Mouse (Mus musculus): ENCODE measurements around the gene Nlrc3.
"Not testable (repeated sequence)": the region's sequence is repeated elsewhere in the genome, so short reads cannot be mapped to it uniquely, and the experiment has no call there.

Gene Nlrc3

DNA sequence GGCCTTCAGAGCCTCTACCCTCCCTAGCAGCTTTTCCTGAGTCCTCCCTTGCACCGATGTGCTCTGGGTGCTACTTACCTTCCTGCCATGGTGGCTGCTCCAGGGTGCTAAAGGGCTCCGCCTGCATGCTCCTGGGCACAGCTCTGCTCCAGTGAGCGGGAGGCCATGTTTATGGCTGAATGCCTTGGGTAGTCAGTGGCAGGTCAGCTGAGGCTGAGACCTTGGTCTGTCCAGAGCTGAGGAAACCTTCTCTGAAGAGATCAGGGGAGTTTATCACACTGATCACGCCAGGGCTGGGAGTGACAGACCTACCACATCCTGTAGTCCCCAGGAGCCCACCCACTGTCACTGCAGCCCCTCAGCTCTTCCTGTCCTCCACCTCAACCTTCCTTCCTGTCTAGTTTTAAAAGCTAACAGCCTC, at the start of gene Nlrc3:
Nlrc3 (minus strand) TSS at position 382 of the 421 bp plus-strand sequence.
- no peak for DNase-seq (ENCODE audit: low spot score in 2 of 2)

DNA sequence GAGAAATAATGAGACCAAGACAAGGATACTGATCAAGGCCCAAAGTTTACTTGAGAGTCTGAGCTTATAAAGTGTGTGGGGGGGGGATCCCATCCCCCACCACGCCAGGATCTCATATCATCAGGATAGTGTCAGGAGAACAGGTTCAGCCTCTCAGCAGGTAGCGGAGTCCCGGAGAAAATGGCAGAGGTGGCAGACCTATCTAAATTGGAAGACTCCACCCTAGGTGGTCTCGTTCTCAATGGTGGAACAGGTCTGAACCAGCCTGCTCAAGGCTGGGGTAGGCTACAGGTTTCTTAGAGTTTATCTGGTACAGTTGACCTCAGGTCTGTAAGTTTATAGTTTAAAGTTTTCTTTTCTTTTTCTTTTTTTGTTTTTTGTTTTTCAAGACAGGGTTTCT, 46.3 kb upstream of the Nlrc3 start:
- no peak for DNase-seq (ENCODE audit: low spot score in 2 of 2)

DNA sequence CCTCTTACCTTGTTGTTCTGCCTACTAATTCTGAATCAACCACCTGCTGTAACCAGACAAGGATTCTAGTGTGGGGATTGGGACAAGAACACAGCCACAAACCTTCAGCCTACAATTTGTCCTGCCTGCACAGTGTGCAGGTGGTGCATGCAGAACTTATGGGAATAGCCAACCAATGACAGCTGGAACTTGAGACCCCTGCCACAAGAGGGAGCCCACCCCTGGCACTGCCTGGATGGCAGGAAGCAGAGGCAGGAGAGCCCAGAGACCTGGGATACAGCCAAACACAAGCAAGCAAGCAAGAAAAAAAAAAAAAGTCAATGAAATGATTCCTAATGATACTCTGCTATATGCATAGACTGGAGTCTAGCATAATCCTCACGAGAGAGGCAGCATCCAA, 44.8 kb upstream of the Nlrc3 start:
- DNase-seq (ENCODE audit: low spot score in 2 of 2), result no peak

DNA sequence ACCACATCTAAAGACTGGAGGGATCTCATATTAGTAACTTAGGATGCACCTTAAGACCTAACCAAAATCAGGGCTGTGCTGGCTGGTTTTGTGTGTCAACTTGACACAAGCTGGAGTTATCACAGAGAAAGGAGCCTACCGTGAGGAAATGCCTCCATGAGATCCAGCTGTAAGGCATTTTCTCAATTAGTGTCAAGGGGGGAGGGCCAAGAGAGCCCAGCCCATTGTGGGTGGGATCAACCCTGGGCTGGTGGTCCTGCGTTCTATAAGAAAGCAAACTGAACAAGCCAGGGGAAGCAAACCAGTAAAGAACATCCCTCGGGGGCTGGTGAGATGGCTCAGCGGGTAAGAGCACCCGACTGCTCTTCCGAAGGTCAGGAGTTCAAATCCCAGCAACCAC, 41.0 kb upstream of the Nlrc3 start:
- not testable (repeated sequence) for DNase-seq (ENCODE audit: low spot score in 2 of 2)

DNA sequence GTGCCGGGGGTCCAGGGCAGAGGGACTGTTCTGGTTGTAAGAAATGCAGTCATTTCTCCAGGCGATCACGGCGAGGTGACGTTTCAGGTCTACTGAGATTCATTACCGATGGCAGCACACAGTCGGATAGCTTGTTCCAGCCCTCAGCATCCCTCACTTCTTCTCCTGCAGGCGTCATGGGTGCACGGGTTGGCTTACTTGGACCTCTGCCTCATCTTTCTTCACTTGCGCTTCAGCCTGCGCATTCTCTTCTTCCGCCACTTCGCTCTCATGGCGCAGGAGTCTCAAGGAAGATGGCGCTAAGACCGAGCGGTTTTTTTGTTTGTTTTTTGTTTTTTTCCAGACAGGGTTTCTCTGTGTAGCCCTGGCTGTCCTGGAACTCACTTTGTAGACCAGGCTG, 40.4 kb upstream of the Nlrc3 start:
- not testable (repeated sequence) for DNase-seq (ENCODE audit: low spot score in 2 of 2)

DNA sequence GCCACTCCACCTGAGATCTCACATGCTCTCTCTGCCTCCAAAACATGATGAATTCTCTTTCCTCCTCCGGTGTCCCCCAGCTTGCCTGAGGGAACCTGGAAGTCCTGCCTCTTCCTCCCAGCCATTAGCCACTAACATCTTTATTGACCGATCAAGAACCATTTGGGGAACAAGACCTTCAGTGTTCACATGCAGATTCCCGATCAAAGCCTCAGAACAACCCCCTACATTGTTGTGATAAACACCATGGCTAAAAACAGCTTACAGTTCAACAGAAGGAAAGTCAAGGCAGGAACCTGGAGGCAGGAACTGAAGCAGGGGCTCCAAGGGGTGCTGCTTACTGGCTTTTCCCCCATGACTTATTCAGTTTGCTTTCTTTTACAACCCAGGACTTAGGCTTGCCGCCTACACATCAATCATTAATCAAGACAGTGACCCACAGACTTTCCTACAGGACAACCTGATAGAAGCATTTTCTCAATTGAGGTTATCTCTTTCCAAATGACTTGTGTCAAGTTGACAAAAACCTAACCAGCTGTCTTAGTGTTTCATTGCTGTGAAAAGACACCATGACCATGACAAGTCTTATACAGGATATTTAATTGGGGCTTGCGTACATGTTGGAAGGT, 37.7 kb upstream of the Nlrc3 start:
- no peak for DNase-seq (ENCODE audit: low spot score in 2 of 2)

DNA sequence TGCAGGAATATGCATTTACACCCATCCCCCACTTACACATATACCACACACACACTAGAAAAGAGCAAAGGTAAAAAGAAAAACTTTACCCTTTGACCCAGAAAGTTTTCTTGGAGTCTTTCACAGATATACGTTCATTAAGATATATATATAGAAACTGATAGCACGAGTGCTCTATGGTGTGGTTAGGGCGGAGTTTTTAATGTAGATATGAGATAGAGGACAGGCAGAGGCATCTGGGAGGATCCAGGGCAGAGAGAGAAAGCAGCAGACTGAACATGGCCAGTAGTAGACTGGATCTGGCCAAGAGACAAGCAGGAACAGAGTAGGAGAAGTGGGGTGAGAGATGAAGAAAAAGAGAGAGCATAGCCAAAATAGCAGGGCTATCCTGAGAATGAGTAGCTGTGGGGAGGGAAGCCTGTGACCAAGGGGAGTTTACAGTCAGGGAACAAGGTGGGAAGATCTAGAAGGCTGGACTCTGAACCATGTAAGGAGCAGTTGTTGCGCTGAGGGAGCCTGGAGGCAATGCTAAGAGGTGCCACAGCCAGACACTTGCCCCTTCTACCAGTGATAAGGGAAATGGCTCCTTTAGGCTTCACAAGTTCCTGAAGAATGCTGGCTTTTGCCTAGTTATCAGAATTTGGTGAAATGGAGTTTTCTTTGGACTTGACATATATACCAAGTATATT, 36.6 kb upstream of the Nlrc3 start:
- no peak for DNase-seq (ENCODE audit: low spot score in 2 of 2)

DNA sequence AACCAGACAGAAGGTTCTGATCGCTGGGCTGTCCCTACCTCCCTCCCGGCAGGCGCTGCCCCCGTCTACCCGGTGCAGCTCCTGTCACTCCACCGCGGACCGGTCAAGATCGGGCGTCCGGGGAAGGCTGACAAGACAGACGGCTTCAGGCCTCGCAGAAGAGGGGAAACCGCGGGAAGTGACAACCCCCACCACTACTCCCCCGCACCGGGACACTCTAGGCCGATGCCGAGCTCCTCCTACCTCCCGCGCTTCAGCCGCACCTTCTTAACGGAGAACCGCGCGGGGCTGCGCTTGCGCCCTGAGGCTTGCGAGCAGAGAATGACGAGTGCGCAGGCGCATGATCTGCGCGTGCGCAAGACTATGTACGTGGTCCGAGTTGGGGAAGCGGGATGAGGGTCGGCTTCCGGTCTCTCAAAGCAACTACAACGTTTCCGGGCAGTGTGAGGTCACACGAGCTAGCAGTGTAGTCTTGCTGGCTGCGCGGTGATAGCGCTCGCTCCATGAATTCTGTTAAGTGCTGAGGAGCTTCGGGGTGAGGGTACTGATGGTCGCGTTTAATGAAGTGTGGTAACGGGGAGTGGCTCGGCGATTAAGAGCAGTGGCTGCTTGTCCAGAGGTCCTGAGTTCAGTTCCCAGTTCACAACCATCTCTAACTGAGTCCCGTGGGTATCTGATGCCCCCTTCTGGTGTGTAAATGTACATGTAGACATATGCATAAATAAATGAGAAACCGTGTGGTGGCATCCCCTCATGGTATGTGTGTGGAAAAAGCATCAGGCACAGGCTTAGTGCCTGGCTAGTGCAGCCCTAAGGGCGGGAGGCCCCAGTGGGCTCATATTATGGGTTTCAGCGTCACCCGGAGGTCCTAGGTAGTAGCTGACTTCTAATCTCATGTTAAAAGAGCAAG, 27.3 kb upstream of the Nlrc3 start, which contains the start of gene Slx4:
Slx4 (minus strand) TSS at position 282 of the 910 bp plus-strand sequence.
- DNase-seq (ENCODE audit: low spot score in 2 of 2), result peak; percentile 93 to 95

DNA sequence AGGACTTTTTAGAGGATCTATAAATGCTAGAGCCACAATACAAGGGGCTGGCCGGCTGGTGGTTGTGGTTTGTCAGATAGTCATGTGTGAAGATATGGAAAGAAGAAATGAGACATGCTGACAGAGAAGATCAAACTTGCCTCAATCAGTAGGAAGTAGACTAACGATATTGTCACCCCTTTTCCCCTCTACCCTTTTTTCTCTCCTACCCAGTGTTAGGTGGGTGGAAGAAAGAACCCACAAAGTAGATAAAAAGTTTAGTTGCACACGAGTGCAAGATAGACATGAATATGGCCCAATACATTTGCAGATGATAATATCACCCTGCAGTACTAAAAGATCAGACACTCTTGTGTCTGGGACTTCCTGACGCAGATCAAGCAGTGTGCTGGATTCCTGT, 12.0 kb upstream of the Nlrc3 start:
- no peak for DNase-seq (ENCODE audit: low spot score in 2 of 2)

DNA sequence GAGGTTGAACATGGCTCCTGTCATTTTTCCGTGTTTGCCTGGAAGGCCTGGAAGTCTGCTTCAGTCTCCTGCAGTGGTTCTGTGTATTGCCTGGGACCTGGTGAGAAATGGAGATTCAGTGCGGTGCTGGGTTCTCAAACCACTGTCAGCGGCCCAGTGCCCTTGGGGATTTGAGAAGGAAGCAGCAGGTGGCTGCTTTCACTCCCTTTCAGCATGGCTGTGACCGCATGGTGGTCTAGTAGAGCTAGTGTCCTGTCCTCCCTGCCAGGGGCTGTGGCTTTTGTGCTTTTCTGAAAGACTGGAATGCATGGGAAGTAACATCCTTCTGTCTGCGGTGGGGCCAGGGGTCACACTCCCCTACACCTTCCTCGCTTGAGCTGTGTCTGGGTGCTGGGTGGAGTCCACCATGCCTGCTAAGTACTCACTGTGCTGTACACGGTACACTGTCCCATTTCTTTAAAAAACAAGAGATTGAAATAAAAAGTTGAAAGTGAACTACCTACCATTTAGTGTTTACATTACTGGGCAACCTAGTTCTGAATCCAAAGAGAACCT, 6.8 kb upstream of the Nlrc3 start:
- DNase-seq (ENCODE audit: low spot score in 2 of 2), result no peak

DNA sequence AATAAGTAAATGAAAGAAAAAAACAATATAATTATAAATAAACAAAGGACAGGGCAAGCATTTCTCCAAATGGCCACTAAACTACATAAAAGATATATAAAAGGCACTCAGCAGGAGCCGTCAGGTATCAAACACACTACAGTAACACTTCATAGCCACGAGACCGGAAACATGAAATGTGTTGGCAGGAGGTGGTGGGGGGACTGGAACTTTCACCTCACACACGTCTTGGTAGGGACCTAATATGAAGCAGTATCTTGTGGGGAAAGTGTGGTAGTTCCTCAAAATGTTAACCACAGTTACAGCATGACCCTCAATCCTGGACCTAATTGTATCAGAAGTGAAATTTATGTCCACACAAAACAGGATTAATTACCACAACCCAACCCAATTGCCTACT, 5.7 kb upstream of the Nlrc3 start:
- DNase-seq (ENCODE audit: low spot score in 2 of 2), result no peak

DNA sequence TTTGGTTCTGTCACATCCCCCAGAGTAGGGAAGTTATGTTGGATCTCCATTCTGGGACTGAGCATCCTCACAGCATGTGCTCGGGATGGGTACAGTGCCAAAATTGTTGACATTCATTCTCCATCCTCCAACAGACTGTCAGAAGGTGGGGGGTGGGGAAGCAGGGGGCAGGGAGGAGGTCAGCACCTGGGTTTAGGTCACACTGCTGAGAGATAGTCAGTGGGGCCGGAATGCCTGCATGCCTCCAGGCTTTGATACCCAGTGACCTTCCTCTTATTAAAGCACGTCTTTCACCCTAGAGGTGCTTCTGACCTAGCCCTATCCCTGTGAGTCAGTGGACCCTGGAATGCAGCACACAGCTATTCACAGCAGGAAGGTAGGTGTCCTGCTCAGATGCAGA, 280 bp upstream of the Nlrc3 start:
- DNase-seq (ENCODE audit: low spot score in 2 of 2), result no peak

DNA sequence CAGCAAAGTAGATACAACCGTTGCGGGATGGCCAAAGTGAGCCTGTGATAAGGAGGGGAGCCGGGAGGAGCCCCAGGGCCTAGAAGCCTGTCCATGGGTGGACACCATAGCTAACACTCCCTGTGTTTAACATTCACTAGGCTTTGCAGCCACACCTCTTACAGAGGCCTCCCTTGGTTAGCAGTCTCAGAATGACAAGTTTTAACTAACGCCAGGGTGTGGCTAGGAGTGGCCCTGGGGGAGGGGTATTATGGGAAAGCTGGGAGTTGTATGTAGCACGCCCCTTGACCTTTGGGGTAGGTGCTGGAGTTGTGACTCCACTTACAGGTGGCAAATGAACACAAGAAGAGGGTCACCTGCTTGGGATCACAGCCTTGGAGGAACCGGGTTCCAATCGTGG, 774 bp downstream of the Nlrc3 start:
- DNase-seq (ENCODE audit: low spot score in 2 of 2), result no peak

DNA sequence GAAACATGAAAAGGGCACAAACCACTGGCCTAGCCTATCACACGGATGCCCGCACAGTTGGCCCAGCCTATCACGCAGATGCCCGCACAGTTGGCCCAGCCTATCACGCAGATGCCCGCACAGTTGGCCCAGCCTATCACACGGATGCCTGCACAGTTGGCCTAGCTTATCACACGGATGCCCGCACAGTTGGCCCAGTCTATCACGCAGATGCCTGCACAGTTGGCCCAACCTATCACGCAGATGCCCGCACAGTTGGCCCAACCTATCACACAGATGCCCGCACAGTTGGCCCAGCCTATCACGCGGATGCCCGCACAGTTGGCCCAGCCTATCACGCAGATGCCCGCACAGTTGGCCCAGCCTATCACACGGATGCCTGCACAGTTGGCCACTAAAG, 2.0 kb downstream of the Nlrc3 start:
- not testable (repeated sequence) for DNase-seq (ENCODE audit: low spot score in 2 of 2)

DNA sequence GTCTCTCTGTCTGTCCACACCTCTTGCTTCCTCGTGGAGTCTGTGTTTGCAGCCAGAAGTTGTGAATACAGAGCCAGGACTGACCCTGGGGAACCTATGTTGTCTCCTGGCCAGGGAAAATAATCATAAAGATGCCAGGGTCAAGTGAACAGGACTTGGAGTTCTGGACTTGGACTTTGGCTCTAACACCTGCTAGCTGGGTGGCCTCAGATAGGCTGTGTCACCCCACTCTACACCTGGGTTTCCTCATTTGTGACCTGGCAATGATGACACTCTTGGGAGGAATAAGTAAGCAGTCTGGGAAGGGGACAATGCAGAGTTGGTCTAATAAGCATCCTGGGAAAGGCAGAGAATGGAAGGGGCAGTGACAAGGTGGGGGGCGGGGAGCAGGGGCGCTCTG, 10.9 kb downstream of the Nlrc3 start:
- no peak for DNase-seq (ENCODE audit: low spot score in 2 of 2)

DNA sequence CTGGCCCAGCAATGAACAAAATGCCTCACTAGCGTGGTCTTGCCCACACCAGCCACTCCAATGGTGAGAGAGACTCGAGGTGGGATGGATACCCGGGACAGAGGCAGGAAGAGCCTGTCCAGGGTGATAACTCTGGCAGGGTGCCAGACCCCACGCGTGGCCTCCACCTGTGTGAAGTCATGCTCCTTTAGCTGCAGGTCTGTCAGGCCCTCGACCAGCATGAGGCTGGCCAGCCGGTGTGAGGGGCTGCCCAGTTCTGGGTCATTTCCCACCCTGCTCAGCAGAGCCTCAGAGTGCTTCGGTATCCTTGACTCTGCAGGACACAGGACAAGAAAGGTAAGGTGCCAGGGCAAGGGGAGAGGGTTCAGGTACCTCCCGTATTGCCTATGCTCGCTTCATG, 11.4 kb downstream of the Nlrc3 start:
- no peak for DNase-seq (ENCODE audit: low spot score in 2 of 2)

DNA sequence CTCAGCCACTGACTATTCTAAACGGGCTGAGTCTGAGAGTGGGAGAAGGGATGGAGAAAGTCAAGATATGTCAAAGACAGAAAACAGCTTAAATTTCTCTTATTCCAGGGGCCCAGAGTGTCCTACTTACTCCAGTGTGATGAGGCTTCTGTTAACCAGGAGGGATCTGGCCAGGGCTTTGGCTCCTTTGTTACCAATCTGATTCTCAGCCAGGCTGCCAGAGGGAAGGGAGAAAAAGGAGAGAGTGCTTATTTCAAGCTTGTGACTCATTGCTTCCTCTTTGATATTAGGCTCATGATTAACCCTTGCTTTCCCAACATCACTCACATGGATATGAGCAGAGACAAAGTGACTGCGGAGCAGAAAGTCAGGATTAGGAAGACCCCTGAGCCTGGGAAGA, 17.2 kb downstream of the Nlrc3 start:
- DNase-seq (ENCODE audit: low spot score in 2 of 2), result no peak

DNA sequence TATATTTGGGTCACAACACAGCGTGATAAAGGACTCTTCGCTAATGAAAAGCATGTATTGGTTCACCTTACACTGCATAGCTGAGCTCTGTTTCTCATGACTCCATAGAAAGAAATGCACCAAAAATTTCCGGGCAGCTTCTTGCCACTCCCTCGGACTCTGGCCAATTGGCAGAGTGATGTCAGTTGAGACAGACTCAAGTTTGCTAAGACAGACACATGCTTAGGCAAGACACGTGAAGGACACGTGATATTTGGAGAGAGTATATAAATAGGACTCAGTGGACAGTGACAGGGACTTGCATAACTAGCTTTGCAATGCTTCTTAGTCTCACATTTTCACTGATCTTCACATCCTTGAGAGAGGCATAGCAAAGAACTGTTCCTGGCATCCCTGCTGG, 20.1 kb downstream of the Nlrc3 start:
- no peak for DNase-seq (ENCODE audit: low spot score in 2 of 2)

DNA sequence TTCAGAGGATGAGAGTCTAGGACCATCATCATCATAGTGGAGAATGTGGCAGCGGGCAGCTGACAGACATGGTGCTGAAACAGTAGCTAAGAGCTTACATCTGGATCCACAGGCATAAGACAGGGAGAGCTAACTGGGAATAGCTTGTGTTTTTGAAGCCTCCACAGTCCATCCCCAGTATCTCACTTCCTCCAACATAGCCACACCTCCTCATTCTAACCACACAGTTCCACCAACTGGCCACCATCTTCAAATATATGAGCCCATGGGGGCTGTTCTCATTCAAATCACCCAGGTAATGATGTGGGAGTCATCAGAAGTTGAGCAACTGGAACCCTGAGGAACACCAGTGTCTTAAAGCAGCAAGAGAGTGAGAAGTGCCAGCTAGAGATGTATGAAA, 25.3 kb downstream of the Nlrc3 start:
- no peak for DNase-seq (ENCODE audit: low spot score in 2 of 2)

DNA sequence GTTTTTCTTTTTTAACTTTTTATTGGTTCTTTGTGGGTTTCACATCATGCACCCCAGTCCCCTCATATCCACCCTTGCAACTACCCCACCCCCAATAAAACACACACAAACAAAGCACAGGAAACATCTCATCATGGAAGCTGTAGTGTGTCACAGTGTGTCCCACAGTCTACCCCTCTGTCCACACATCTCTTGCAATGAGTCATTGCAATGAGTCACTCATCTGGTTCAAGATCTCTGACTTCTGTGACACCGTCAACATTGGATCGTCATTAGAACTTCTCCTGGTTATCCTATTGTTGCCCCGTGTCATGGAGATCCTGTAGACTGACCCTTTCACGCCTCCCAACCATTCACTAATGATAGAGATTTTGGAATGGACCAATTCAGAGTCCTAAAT, 41.7 kb downstream of the Nlrc3 start:
- DNase-seq (ENCODE audit: low spot score in 2 of 2), result no peak

DNA sequence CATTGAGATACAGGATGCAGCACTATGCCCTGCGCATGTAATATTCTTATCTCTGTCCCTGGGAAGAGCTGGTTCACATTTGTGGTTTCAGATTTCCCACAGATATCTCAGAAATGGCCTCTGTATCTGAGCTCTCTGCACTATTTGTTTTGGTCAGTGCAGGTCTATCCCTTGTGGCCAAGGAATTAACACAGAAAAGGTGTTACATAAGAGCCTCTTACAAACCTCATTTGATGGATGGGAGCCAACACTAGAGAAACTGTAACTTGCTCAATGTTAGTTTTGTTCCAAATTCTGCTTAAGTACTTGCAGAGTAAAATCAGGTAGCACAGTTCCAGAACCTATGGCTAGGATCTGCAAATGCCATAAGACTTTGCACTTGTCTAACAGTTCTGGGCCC, 42.3 kb downstream of the Nlrc3 start:
- no peak for DNase-seq (ENCODE audit: low spot score in 2 of 2)

DNA sequence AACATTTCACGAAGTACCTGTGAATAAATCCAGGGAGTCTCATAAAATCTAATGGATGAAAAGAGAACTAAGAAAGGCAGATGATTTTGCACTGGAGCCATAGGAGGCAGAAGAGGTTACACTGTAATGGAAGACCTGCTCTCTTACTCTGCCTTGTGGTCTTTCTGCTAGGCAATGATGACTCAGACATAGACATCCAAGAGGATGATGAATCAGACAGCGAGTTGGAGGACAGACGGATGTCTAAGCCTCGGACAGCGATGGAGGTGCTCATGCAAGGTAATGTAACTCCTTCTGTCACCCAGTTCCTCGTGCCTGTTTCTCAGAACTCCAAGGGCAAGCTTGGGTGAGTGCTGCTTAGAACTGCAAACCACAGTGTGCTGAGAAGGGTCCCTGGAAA, 42.9 kb downstream of the Nlrc3 start:
- no peak for DNase-seq (ENCODE audit: low spot score in 2 of 2)

Data from frontal cortex, postnatal 14 days (tissue).